In genomic region chr10:125114318-125114717, GRCm38 (mm10) we compare ENCODE assay signal across 13 mouse cellular contexts.
DNase-seq lines count a peak whose midpoint lies in the region; ATAC-seq and TF ChIP-seq lines count a peak whose summit lies in the region.
"Had no signal": no experiment of that assay in that cellular context is flagged by ENCODE, and none has a peak within 500 bp of the region (broad histone marks: within the 10 kb centered on the region; RNA-seq: fewer than 3 reads in every experiment).

No protein-coding gene starts in this region.

- H3K4me3 ChIP-seq in forebrain, embryonic 11.5 days (ENCODE audit: low read depth, low read length): no peak overlapping the region
- H3K4me3 ChIP-seq in forebrain, embryonic 12.5 days (replicated peaks): no peak overlapping the region
- H3K4me3 ChIP-seq in left cerebral cortex, adult 2 months: no peak overlapping the region
- H3K4me3 ChIP-seq: embryonic facial prominence, embryonic 13.5 days had no signal

- ATAC-seq in forebrain, embryonic 11.5 days (replicated peaks; ENCODE audit: low FRiP score): peak; percentile 53; the same call in 1 of the 2 replicates
- ATAC-seq in forebrain, embryonic 12.5 days (ENCODE audit: low FRiP score): no peak

- DNase-seq in forebrain, embryonic 11.5 days (ENCODE audit: low spot score): no peak
- no peak for DNase-seq in left cerebral cortex, adult 2 months (ENCODE audit: extremely low spot score in 1 of 2, low spot score in 2 of 2)
- DNase-seq in left cerebral cortex, postnatal 4 days: no peak
- DNase-seq in WW6 (ENCODE audit: low read depth, low spot score): peak; percentile 5
- peak; percentile 5 to 18 for DNase-seq in kidney, postnatal 4 days
- no peak for DNase-seq in spleen, postnatal 14 days (ENCODE audit: low spot score in 2 of 2)
- DNase-seq in layer of hippocampus, adult 18-20 months (ENCODE audit: low spot score in 2 of 2): no peak
- DNase-seq: adrenal gland, postnatal 25 days; gastrocnemius, postnatal 36 days; heart, postnatal 4 days; lung, adult 2 months had no signal

- no peak overlapping the region for H3K27ac ChIP-seq in forebrain, embryonic 11.5 days (ENCODE audit: low read depth, low read length)
- H3K27ac ChIP-seq in forebrain, embryonic 12.5 days: no peak overlapping the region
- no peak overlapping the region for H3K27ac ChIP-seq in left cerebral cortex, adult 2 months
- H3K27ac ChIP-seq: embryonic facial prominence, embryonic 13.5 days had no signal

- H3K9ac ChIP-seq in forebrain, embryonic 11.5 days (ENCODE audit: low read length): no peak overlapping the region
- no peak overlapping the region for H3K9ac ChIP-seq in forebrain, embryonic 12.5 days
- H3K9ac ChIP-seq: embryonic facial prominence, embryonic 13.5 days had no signal

- H3K4me2 ChIP-seq in forebrain, embryonic 11.5 days (ENCODE audit: low read depth, low read length, severe bottlenecking): no peak overlapping the region
- no peak overlapping the region for H3K4me2 ChIP-seq in forebrain, embryonic 12.5 days
- H3K4me2 ChIP-seq: embryonic facial prominence, embryonic 13.5 days had no signal

- no peaks in the 10 kb centered on the region for H3K36me3 ChIP-seq in forebrain, embryonic 11.5 days (ENCODE audit: control insufficient read depth, insufficient read depth, low read length)
- H3K36me3 ChIP-seq in forebrain, embryonic 12.5 days (replicated peaks): no peaks in the 10 kb centered on the region
- H3K36me3 ChIP-seq: embryonic facial prominence, embryonic 13.5 days had no signal

- 33% methylated on average over 1 of the region's 1 CpGs for WGBS in forebrain, embryonic 11.5 days
- WGBS in forebrain, embryonic 12.5 days: 42% methylated on average over 1 of the region's 1 CpGs

- no peaks in the 10 kb centered on the region for H3K4me1 ChIP-seq in forebrain, embryonic 11.5 days (replicated peaks; ENCODE audit: control insufficient read depth, insufficient read depth, low read length)
- no peaks in the 10 kb centered on the region for H3K4me1 ChIP-seq in forebrain, embryonic 12.5 days
- H3K4me1 ChIP-seq: embryonic facial prominence, embryonic 13.5 days had no signal

- intact Hi-C loops in left cerebral cortex, adult 2 months (cut with DNase I): loop anchor here (5.0 to 10.0 kb wide), 3 partner anchors 270 to 420 kb away; partner anchors contain the start of gene Slc16a7
- intact Hi-C loops in left cerebral cortex, postnatal 4 days (cut with DNase I): no loop called here

- peak; percentile 42 for TF ChIP-seq CTCF in left cerebral cortex, adult 2 months (IDR thresholded peaks at IDR 0.05)

- no peaks in the 10 kb centered on the region; the same call in 1 of the 2 replicates for H3K9me3 ChIP-seq in forebrain, embryonic 11.5 days (ENCODE audit: control insufficient read depth, low read length)
- no peaks in the 10 kb centered on the region for H3K9me3 ChIP-seq in forebrain, embryonic 12.5 days
- H3K9me3 ChIP-seq: embryonic facial prominence, embryonic 13.5 days had no signal

- no peaks in the 10 kb centered on the region for H3K27me3 ChIP-seq in forebrain, embryonic 11.5 days (ENCODE audit: control insufficient read depth, insufficient read depth, low read length)
- no peaks in the 10 kb centered on the region for H3K27me3 ChIP-seq in forebrain, embryonic 12.5 days
- H3K27me3 ChIP-seq: embryonic facial prominence, embryonic 13.5 days had no signal

Comparison
In these comparisons a context has a peak if more than half of its experiments do, and no peak if none do; other contexts are left out.
1. DNase-seq: peak in WW6 (single experiment) and kidney, postnatal 4 days (2 of 2); none in forebrain, embryonic 11.5 days (single experiment), left cerebral cortex, adult 2 months (0 of 2), left cerebral cortex, postnatal 4 days (single experiment), spleen, postnatal 14 days (0 of 2) and layer of hippocampus, adult 18-20 months (0 of 2).